Mouse (Mus musculus) heart, postnatal 0 days (tissue): Measurements from ENCODE around the gene Cd160. TPM values are rescaled to one million over a fixed set of nuclear protein-coding genes. Genes with fewer than 3 reads are reported as not detected.

Source experiments
- ATAC-seq: fragments of 200-750 bp; cut with Nextera tagmentation; 2 replicates; pipeline ENCODE4 v1.8.0; 2017; ENCODE audit warnings: low read depth, moderate number of reproducible peaks, moderate library complexity; ENCODE audit not compliant: insufficient read depth
- DNase-seq: peaks from one replicate; pipeline ENCODE4 v3.0.0-alpha.2; 2016; ENCODE audit warnings: low spot score
- H3K27ac ChIP-seq: fragments of 300-500 bp; sonication (generic); 2 replicates; pipeline ENCODE4 v1.5.1; 2014; ENCODE audit warnings: low read depth, mild to moderate bottlenecking
- H3K27me3 ChIP-seq: fragments of 300-500 bp; sonication (generic); 2 replicates; pipeline ENCODE4 v1.6.1; 2014; ENCODE audit warnings: low read length, mixed read lengths; ENCODE audit not compliant: control insufficient read depth, insufficient read depth
- H3K36me3 ChIP-seq: fragments of 300-500 bp; sonication (generic); replicated peaks from 2 replicates; pipeline ENCODE4 v1.6.1; 2014; ENCODE audit warnings: low read length, mixed read lengths; ENCODE audit not compliant: control insufficient read depth, insufficient read depth
- H3K4me1 ChIP-seq: fragments of 300-500 bp; sonication (generic); 2 replicates; pipeline ENCODE4 v1.6.1; 2014; ENCODE audit warnings: antibody characterized with exemption; ENCODE audit not compliant: control insufficient read depth, insufficient read depth
- H3K4me2 ChIP-seq: fragments of 300-500 bp; sonication (generic); 2 replicates; pipeline ENCODE4 v1.6.1; 2014; ENCODE audit warnings: low read depth, mild to moderate bottlenecking, low read length, moderate library complexity
- H3K4me3 ChIP-seq: fragments of 300-500 bp; sonication (generic); 2 replicates; pipeline ENCODE4 v1.5.1; 2014; ENCODE audit warnings: low read depth, low read length
- H3K9ac ChIP-seq: fragments of 300-500 bp; sonication (generic); replicated peaks from 2 replicates; pipeline ENCODE4 v1.6.1; 2014; ENCODE audit warnings: low read depth, low read length, mixed read lengths
- H3K9me3 ChIP-seq: fragments of 300-500 bp; sonication (generic); replicated peaks from 2 replicates; pipeline ENCODE4 v1.6.1; 2016; ENCODE audit warnings: low read length; ENCODE audit not compliant: control insufficient read depth
- CTCF ChIP-seq: IDR thresholded peaks from 2 replicates; pipeline ENCODE4 v1.5.1; 2016; ENCODE audit warnings: antibody characterized with exemption, control low read depth, low read depth
- EP300 ChIP-seq: IDR thresholded peaks from 2 replicates; pipeline ENCODE4 v1.6.1; 2016; ENCODE audit warnings: antibody characterized with exemption, low read depth
- whole genome bisulfite sequencing: fragments of 180-500 bp; shearing (Covaris S2); extraction: QIAGEN DNeasy Blood & Tissue Kit; methylation state at CpG from one replicate; pipeline ENCODE4 v1.1.7; 2014; 5-methylcytosine and 5-hydroxymethylcytosine counted together
- polyA plus RNA-seq: library from polyadenylated mRNA; unstranded; fragments of >200 nt; fragmentation: Nextera tagmentation; extraction: Ambion mirVana; gene quantifications from 2 replicates; pipeline ENCODE4 v1.2.1, GENCODE M21; 2015
- total RNA-seq: library from RNA; depleted of rRNA; stranded (reverse); fragments of >200 nt; gene quantifications from 2 replicates; pipeline ENCODE4 v1.2.3, GENCODE M21; 2014; ENCODE audit warnings: low replicate concordance

Cd160 gene
- total and polyA plus RNA-seq, 2 experiments from 2014 or later: not detected

GRCm38 (mm10) chr3:96852561-96852960, 23.4 kb upstream of the Cd160 start:
- no peak overlapping the region for H3K4me3 ChIP-seq

GRCm38 (mm10) chr3:96849168-96849727, 20.1 kb upstream of the Cd160 start:
- H3K27ac ChIP-seq: no peak overlapping the region
- H3K4me2 ChIP-seq: no peak overlapping the region
- H3K4me1 ChIP-seq: peaks cover 5% of the 10 kb centered on the region
- TF ChIP-seq CTCF (no peak), EP300 (no peak)
- ATAC-seq (no peak), DNase-seq (no peak)
- WGBS: 72% methylated on average over 2 of the region's 2 CpGs
- H3K36me3 ChIP-seq: no peaks in the 10 kb centered on the region
- no peak overlapping the region for H3K9ac ChIP-seq
- no peak overlapping the region for H3K4me3 ChIP-seq
- no peaks in the 10 kb centered on the region for H3K9me3 ChIP-seq
- H3K27me3 ChIP-seq: no peaks in the 10 kb centered on the region

More at GRCm38 (mm10) chr3:96852561-96852960, 23.4 kb upstream of the Cd160 start:
- DNase-seq (no peak), ATAC-seq (no peak)
- WGBS: 28% methylated on average over 6 of the region's 6 CpGs
- Histone ChIP-seq H3K4me2 (no peak overlapping the region), H3K36me3 (no peaks in the 10 kb centered on the region), H3K9me3 (no peaks in the 10 kb centered on the region), H3K9ac (no peak overlapping the region), H3K4me1 (peaks cover 5% of the 10 kb centered on the region), H3K27ac (no peak overlapping the region), H3K27me3 (no peaks in the 10 kb centered on the region)
- no peak for TF ChIP-seq CTCF
- TF ChIP-seq EP300: no peak

GRCm38 (mm10) chr3:96848470-96848869, 19.3 kb upstream of the Cd160 start:
- no peak overlapping the region for H3K9ac ChIP-seq
- no peak overlapping the region for H3K4me2 ChIP-seq
- H3K4me1 ChIP-seq: peaks cover 5% of the 10 kb centered on the region
- H3K27me3 ChIP-seq: no peaks in the 10 kb centered on the region
- DNase-seq: no peak
- TF ChIP-seq EP300: no peak
- no peak for TF ChIP-seq CTCF
- WGBS: 80% methylated on average over 7 of the region's 8 CpGs
- H3K36me3 ChIP-seq: no peaks in the 10 kb centered on the region
- no peak for ATAC-seq
- no peak overlapping the region for H3K27ac ChIP-seq
- H3K9me3 ChIP-seq: no peaks in the 10 kb centered on the region
- no peak overlapping the region for H3K4me3 ChIP-seq

GRCm38 (mm10) chr3:96847661-96848060, 18.5 kb upstream of the Cd160 start:
- Histone ChIP-seq H3K9me3 (no peaks in the 10 kb centered on the region), H3K36me3 (no peaks in the 10 kb centered on the region), H3K4me2 (no peak overlapping the region), H3K4me3 (no peak overlapping the region), H3K27ac (no peak overlapping the region; the same call in 1 of the 2 replicates), H3K4me1 (no peaks in the 10 kb centered on the region; the same call in 1 of the 2 replicates), H3K27me3 (no peaks in the 10 kb centered on the region), H3K9ac (no peak overlapping the region)
- 17% methylated on average over 6 of the region's 6 CpGs for WGBS
- TF ChIP-seq EP300: no peak
- no peak for TF ChIP-seq CTCF
- DNase-seq (no peak), ATAC-seq (no peak)

GRCm38 (mm10) chr3:96846985-96847384, 17.8 kb upstream of the Cd160 start:
- no peaks in the 10 kb centered on the region for H3K4me1 ChIP-seq
- H3K4me3 ChIP-seq: no peak overlapping the region
- DNase-seq: no peak
- WGBS: 70% methylated on average over 12 of the region's 12 CpGs
- no peaks in the 10 kb centered on the region for H3K36me3 ChIP-seq
- H3K9me3 ChIP-seq: no peaks in the 10 kb centered on the region
- H3K9ac ChIP-seq: no peak overlapping the region
- H3K27me3 ChIP-seq: no peaks in the 10 kb centered on the region
- ATAC-seq: no peak
- no peak overlapping the region for H3K27ac ChIP-seq
- H3K4me2 ChIP-seq: no peak overlapping the region
- no peak for TF ChIP-seq EP300
- TF ChIP-seq CTCF: no peak

GRCm38 (mm10) chr3:96845806-96846205, 16.7 kb upstream of the Cd160 start:
- Histone ChIP-seq H3K4me3 (no peak overlapping the region), H3K27ac (no peak overlapping the region), H3K4me2 (no peak overlapping the region), H3K27me3 (no peaks in the 10 kb centered on the region), H3K4me1 (no peaks in the 10 kb centered on the region), H3K9ac (no peak overlapping the region), H3K9me3 (no peaks in the 10 kb centered on the region), H3K36me3 (no peaks in the 10 kb centered on the region)
- no peak for ATAC-seq
- TF ChIP-seq EP300 (no peak), CTCF (no peak)
- DNase-seq: no peak
- 78% methylated on average over 9 of the region's 9 CpGs for WGBS
